Mouse (Mus musculus) embryonic stem cell, embryonic (primary cell): Measurements from ENCODE around the gene Col5a1.

Experiments
- CTCF ChIA-PET, 4 experiments: fragments of 300-600 bp in 2 of 4; fragments of 350-600 bp in 2 of 4; sonication (Branson Sonifier 250); formaldehyde crosslinking; loops; one replicate each; lab custom pipeline; 2022; ENCODE audit warnings: inconsistent platforms in 2 of 4; lab: Charles Lee
- POLR2A ChIA-PET, 4 experiments: fragments of 300-600 bp in 2 of 4; fragments of 350-600 bp in 2 of 4; sonication (Branson Sonifier 250); formaldehyde crosslinking; loops; one replicate each; lab custom pipeline; 2022; ENCODE audit warnings: antibody characterized with exemption in 4 of 4, inconsistent platforms in 1 of 4; lab: Charles Lee

The Col5a1 gene

DNA sequence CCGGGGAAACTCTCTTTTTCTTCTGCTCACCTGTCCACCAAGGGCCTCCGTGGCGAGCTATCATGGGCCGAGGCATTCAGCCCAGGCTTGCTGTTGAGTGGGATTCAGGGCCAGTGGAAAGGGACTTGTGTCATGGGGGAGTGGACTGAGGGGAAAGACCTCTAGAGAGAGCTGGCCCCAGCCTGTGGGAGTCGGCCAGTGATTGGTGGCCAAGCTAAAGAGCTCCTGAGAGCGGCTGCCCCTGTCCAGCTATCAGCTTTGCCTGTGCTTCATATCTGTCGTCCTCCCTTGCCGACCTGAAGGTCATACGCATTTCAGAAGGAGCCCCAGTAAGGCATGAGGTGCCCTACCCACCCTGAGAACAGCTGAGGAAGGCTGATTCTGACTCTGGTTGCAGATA is 48.6 kb downstream of the Col5a1 start:
- ChIA-PET CTCF (interaction anchor here in 2 of 4 experiments (0.5 to 1.0 kb wide), 4 partner anchors 171 to 1107 kb away, joined by 3 to 6 read pairs (median 4); no protein-coding TSS in a partner anchor), POLR2A (interaction anchor here in 1 of 4 experiments (0.5 kb wide), 1 partner anchor 965 kb away, joined by 7 read pairs; no protein-coding TSS in a partner anchor)

DNA sequence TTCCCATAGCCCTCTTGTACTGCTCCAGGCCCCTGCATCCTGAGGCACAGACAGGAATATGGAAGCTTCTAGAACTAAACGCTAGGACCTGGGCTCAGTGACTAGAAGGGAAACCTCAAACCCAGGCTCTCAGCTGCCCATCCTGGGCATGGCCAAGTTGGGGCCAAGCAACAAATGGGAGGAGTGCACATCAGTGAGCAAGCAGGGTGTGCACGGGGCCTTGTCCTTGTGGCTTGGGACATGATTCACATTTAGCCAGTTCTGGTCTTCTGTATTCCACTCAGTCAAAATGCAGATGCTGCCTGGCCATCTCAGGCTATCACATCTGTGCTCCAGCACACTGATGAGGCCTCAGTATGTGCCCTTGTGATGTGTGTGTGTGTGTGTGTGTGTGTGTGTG is 49.2 kb downstream of the Col5a1 start:
- ChIA-PET CTCF (interaction anchor here in 2 of 4 experiments (0.5 to 0.7 kb wide), 2 partner anchors 383 to 529 kb away, joined by 3 to 6 read pairs; no protein-coding TSS in a partner anchor), POLR2A (interaction anchor here in 2 of 4 experiments (0.5 to 1.2 kb wide), 2 partner anchors 196 to 966 kb away, joined by 3 to 7 read pairs; no protein-coding TSS in a partner anchor)

DNA sequence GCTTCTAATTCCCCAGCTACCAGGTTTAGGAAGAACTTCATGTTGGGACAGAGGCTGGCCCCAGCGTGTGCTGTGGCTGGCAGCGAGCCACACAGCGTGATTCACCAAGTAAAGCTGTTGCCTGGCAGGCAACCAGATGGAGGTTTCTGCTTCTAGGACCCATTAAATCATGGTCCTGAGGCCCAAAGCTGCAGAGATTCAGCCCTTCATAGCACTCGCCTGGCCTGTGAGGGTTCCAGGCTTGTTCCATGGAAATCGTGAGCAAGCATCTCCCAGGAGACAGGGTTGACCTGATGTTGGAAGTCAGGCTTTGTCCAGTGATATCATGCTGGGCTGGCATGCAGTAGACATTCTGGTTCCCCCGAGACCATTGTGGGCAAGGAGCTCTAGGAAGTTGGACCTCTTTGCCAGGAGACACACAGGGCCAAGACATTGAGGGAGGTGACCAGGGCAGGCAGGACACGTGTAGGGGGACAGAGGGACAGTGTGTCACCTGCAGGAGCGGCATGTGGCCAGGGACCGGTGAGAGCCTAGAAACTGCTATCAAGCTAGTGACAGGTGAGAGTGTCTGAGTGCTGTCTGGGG is 50.5 kb downstream of the Col5a1 start:
- ChIA-PET POLR2A (interaction anchor here in 1 of 4 experiments (0.6 to 1.2 kb wide), 2 partner anchors 197 to 335 kb away, joined by 3 read pairs; no protein-coding TSS in a partner anchor), CTCF (interaction anchor here in 2 of 4 experiments (0.9 to 1.6 kb wide), 3 partner anchors 10 to 13 kb away, joined by 3 read pairs; no protein-coding TSS in a partner anchor)

DNA sequence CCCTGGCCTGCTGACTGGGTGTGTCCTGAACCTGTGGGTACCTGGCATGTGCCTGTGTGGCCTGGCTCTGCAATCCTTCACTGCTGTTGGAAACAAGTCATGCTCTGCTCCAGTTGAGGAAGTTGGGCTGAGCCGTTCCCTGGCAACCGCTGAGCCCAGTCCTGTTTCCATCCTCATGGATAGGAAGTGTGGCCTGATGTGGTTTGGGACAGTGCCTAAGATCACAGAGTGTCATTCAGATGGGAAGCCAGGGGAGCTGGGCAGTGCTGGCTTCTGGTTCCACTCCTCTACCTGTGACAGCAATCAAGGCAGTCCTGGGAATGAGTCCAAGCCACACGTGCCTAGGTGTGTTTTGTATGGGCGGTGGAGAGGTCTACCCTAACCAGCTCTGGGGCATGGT is 53.2 kb downstream of the Col5a1 start:
- CTCF ChIA-PET = no interaction called here
- POLR2A ChIA-PET = no interaction called here

DNA sequence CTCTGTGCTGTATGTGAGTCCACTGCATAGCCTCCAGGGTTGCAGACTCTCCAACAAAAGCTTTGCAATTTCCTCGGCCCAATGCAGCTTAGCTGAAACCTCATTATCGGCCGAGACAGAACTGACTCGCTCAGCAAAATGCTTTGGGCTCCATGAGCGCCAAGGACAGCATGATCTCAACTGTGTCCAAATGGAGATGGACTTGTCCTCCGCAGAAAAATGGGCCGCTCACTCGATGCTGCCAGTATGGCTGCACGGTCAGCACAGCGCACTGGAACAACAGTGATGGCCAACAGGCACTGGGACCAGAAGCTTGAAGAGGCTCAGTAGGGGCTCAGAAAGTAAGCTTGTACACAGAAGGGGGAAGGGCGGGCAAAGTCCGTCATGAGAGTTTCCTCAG is 53.9 kb downstream of the Col5a1 start:
- ChIA-PET POLR2A (no interaction called here), CTCF (no interaction called here)

DNA sequence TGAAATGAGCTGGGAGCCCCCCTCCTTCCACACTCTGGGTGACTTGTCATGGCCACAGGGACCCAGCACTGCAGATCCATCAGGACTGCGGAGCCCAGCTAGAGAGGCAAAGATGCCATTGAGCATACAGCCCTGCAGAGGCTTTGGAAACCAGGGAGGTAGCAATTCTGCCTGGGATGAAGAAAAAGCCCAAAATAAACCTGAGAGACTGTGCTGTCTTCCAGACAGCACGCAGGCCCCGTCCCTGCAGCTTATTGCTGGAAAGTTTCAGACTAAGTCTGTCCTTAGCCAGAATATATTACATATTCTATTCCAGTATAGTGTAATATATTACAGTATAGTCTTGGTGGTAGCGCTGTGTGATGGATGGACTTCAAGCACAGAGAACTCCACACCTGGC is 61.0 kb downstream of the Col5a1 start:
- CTCF ChIA-PET = no interaction called here
- POLR2A ChIA-PET = no interaction called here

DNA sequence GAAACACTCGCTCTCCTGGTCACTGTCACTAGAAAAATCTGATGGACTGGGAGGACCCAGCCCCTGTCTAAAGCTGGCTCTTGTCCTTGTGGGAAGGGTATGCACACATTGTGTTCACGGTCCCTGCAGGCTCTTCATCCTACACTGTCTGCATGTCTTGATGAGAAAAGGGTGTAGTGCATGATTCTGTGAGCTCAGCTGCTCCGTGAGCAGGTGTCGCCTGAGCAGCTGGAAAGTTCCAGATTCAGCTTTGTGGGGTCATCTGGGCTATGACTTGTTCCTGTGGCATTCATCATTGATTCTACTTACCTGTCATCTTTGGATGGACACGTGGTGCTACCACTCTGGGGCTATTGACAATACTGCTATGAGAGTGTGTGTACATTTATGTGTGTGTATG is 61.7 kb downstream of the Col5a1 start:
- CTCF ChIA-PET = no interaction called here

DNA sequence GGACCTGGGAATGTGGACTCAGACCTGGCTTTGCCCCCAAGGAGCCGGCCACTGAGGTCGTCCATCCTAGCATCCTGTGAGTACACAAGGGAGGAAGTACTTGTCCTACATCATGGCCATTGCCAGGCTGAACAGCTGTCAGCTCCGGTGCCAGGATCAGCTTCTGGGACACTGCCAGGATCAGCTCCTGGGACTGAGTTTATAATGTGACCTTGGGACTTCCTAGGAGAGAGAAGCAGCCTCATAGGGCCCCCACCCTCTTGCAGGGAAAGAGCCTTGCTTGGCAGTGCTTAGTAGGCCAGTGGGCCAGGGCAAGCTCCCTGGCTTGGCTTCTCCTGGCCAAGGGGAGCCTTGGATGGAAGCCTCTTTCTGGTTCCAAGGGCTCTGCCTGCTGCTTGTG is 67.6 kb downstream of the Col5a1 start:
- ChIA-PET POLR2A (interaction anchor here in 1 of 4 experiments (0.5 kb wide), 1 partner anchor 400 kb away, joined by 3 read pairs; no protein-coding TSS in a partner anchor), CTCF (interaction anchor here in 1 of 4 experiments (0.6 kb wide), 1 partner anchor 416 kb away, joined by 3 read pairs; no protein-coding TSS in a partner anchor)

More for the DNA sequence above, 61.7 kb downstream of the Col5a1 start:
- POLR2A ChIA-PET = no interaction called here

DNA sequence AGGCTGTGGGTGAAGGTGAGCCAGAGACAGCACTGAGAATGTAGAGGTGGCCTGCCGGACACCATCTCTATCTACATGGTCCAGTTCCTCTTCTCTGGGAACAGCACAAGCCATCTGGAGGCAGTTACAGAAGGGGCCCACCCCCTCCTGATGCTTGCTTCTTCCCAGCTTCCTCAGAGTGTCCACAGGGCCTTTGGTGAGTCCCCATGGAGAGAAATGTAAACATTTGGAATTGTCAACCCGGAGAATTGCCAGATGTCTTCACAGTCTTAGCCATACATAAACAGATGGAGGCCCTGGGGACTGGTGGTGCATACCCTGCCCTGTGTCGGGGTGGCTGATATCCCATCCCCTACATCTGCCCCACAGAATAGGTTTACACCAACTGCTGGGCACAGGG is 68.7 kb downstream of the Col5a1 start:
- POLR2A ChIA-PET = no interaction called here
- CTCF ChIA-PET = no interaction called here

DNA sequence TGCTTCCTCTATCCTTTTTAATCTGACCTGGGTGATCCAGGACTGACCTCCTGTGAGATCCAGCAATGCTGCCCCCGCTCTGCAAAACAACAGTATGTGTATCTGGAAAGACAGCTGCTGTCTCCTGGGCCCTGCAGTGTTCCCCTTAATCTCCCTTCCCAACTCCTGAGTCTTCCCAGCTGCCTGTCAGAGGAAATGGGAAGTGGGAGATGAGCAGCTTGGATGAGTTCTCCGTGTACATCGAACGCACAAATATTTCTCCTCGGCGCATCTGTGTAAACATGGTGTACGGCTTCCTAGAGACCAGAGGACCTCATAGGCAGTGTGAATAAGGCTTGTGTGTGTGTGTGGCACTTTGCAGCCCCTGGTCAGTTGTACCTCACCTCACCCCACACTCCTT is 70.5 kb downstream of the Col5a1 start:
- ChIA-PET POLR2A (no interaction called here), CTCF (no interaction called here)

DNA sequence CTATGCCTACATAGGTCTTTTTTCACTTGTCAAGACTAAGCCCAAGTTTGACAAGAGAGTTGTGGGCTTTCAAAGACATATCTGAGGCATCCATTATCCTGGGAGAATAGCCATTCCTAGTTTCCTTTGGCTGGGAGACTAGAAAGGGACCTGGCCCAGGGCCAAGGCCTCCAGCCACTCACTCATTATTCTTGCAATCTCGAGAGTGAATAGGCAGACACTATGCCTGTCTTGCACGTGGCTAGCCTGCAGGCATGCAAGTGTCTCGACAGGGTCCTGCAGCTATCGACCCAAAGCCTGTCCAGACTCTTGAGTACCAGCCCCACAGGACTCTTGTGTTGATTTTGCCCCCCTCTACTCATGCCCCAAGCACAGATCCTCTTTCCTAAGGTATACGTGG is 71.0 kb downstream of the Col5a1 start:
- ChIA-PET CTCF (no interaction called here), POLR2A (no interaction called here)

DNA sequence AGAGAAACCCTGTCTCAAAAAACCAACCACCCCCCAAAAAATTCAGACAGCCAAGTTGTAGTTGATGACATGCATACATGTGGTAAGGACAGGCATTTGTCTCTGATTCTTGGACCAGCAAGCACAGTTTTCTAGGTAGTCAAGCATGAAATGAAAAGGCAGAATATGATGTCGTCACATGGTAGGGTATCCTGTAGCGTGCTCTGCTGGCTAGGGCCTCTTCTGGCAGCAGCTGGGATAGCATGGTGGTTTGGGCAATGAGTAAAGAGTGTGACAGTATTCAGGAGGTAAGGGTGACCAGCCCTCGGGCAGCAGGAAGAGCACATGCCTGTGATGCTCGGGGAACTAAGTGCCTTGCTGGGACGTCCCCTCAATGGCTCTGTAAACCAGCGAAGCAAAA is 73.0 kb downstream of the Col5a1 start:
- ChIA-PET CTCF (no interaction called here), POLR2A (no interaction called here)

DNA sequence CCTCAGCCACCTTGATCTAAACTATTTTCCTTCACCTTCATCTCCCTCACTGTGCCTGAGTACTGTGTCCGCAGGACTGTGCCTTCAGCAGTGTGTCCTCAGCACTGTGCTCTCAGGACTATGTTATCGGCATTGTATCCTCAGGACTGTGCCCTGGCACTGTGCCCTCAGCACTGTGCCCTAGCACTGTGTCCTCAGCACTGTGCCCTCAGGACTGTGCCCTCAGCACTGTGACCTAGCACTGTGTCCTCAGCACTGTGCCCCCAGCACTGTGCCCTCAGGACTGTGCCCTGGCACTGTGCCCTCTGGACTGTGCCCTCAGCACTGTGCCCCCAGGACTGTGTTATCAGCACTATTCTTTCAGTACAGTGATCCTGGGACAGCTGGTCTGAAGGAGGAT is 75.0 kb downstream of the Col5a1 start:
- POLR2A ChIA-PET = interaction anchor here in 1 of 4 experiments (0.6 kb wide), 1 partner anchor 424 kb away, joined by 3 read pairs; no protein-coding TSS in a partner anchor

DNA sequence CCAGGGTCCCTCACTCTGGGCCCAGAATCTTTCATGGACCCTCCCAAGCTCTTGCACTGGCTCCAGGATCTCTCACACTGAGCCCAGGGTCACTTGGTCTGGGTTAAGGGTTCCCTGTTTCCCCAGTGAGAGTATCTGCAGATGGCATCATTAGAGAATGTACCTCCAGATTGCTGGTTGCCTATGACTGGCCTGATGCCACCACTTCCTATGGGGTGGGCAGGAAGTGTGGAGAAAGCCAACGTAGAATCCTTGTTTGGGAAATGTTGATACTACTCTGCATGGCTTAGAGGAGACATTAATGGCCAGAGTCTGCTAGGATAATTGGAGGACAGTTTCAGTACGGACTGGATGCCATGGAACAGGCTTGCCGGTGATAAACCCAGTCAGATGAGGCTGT is 76.2 kb downstream of the Col5a1 start:
- CTCF ChIA-PET = interaction anchor here in 2 of 4 experiments (0.7 to 1.2 kb wide), 2 partner anchors 12 to 410 kb away, joined by 3 read pairs; no protein-coding TSS in a partner anchor
- POLR2A ChIA-PET = no interaction called here

More for the DNA sequence above, 75.0 kb downstream of the Col5a1 start:
- CTCF ChIA-PET = interaction anchor here in 1 of 4 experiments (0.6 kb wide), 1 partner anchor 175 kb away, joined by 4 read pairs; no protein-coding TSS in a partner anchor

DNA sequence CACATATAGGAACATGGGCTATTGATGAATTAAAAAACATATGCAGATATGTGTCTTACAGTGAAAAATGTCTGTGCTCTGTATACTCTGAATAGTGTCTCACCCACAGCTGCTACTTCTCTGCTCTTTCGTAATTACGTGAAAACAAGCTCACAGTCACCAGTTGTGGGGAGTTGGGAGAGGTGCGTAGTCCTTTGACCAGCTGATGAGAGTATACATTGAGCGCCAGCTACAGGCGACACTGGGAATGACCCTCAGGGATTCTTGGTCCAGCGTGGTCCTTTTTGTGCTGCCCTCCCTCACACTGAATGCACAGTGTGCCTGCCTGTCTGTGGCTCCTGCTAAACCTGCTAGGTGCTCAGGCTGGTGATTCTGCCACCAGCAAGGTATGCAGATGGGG is 82.9 kb downstream of the Col5a1 start:
- ChIA-PET CTCF (interaction anchor here in 3 of 4 experiments (0.5 to 1.3 kb wide), 9 partner anchors 15 to 417 kb away, joined by 3 to 5 read pairs (median 4); no protein-coding TSS in a partner anchor), POLR2A (no interaction called here)

DNA sequence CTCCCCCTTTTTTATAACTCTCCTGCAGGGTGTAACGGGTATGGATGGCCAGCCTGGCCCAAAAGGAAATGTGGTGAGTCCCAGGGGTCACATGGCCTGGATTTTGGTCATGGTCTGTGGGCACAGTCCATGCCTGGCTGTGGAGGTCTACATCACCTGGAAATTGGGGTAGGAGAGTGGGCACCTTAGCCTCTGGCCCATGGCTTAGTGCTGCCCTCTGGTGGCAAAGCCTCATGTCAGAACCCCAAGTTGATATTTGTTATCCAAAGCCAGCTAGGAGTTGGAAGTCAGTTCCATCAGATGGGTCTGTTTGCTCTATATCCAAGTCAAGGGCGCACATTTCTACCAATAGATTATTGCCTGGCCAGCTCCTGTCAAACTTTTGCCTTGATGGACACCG is 87.6 kb downstream of the Col5a1 start:
- ChIA-PET POLR2A (interaction anchor here in 2 of 4 experiments (0.6 to 0.9 kb wide), 2 partner anchors 125 to 468 kb away, joined by 3 read pairs; no protein-coding TSS in a partner anchor), CTCF (interaction anchor here (0.6 to 1.9 kb wide), 27 partner anchors 8 to 444 kb away, joined by 3 to 8 read pairs (median 4); partner anchors contain the start of gene Col5a1 (in 1 of the 4))

DNA sequence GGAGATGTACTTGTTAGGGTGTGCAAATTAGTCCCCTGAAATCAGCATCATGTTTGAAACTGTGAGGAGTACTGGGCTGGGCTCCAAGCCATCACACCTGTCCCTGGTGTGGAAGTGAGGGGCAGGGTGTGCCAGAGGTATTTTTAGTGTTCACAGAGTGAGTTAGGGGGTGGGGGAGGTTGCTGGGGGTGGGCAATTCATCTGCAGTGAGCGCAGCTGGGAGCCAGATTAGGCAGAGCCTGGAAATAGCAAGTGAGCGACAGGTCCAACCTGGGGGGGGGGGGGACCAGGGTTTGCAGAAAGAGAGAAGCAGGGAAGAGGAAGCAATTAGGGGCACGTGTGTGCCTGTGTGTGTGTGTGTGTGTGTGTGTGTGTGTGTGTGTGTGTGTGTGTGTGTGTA is 89.6 kb downstream of the Col5a1 start:
- ChIA-PET CTCF (interaction anchor here in 1 of 4 experiments (0.6 kb wide), 1 partner anchor 161 kb away, joined by 7 read pairs; no protein-coding TSS in a partner anchor), POLR2A (no interaction called here)

DNA sequence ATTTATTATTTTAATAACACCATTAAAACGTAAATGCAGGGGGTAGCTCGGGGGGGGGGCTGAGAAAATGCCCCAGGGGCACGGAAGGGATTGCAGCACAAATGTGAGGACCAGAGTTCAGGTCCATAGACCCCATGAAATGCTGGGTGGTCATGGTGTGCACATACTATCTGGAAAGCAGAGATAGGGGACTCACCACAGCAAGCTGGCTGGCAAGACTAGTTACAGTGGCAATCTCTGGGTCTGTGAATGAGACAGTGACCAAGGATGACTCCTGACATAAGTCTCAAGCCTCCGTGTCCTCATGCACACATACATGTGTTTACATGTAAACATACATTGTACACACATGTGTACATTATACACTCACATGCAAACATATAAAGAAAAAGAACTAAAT is 90.3 kb downstream of the Col5a1 start:
- ChIA-PET CTCF (interaction anchor here in 2 of 4 experiments (0.7 to 0.9 kb wide), 2 partner anchors 32 to 143 kb away, joined by 3 read pairs; no protein-coding TSS in a partner anchor), POLR2A (no interaction called here)

DNA sequence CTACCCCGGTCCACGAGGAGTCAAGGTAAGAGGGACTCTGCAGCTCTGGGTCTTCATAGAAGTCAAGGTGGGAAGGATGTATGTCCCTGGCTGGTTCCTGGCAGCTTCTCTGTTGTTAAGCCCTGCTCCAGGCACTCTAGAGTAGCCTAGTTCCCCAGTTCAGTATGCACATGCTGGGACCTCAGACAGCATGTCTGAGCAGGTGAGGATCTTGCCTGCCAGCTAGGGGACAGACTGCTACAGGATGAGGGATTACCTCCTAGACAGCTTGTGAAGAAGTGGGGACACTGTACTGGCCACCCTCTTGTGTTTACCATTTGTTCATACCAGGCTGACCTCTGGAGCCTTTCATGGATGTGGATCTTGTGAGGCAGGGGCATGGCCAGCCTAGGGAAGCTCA is 94.8 kb downstream of the Col5a1 start:
- ChIA-PET POLR2A (no interaction called here), CTCF (no interaction called here)
